Mouse (Mus musculus) testis, adult 2 months (tissue): ENCODE measurements at regions not wholly inside any gene's neighbourhood (a gene's known extent, or its start where the extent isn't known, plus 50 kb on each side); places are given as distances from the start of the nearest gene placed in this dataset.

Experiments
- CTCF ChIP-seq: fragments of 200-500 bp; IDR thresholded peaks from 2 replicates; pipeline ENCODE4 v1.5.1; 2012; ENCODE audit warnings: low read depth, mild to moderate bottlenecking, inconsistent platforms, low read length, moderate library complexity; ENCODE audit not compliant: control insufficient read depth, insufficient read depth, insufficient replicate concordance
- POLR2A ChIP-seq: fragments of 200-500 bp; IDR thresholded peaks from 2 replicates; pipeline ENCODE4 v1.6.1; 2012; ENCODE audit warnings: low read depth, mild to moderate bottlenecking, inconsistent platforms, low read length, moderate library complexity; ENCODE audit not compliant: control insufficient read depth

DNA sequence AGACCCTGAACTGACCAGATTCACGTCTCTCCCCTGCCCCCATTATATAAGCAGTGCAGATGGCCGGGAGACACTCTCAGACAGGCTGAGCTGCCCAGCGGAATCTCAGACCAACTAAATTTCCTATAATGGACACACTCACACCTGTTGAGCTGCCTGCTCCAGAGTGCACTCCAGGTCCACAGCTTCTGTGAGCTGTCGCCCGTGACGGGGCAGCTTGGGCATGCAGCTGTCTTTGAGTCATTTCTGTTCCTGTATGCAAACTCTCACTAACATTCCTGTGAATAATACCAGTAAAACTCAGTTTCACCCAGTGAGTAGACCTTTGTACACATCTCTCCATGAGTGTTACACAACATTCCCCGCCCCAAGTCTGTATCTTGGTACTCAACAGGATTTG lies 269.4 kb upstream of the Rnaseh2b start:
- TF ChIP-seq POLR2A = no peak
- TF ChIP-seq CTCF = no peak
